Mouse (Mus musculus) forebrain, postnatal 0 days (tissue): ENCODE data around the gene Grip1. TPM values are rescaled to one million over a fixed set of nuclear protein-coding genes. Genes with fewer than 3 reads are reported as not detected.

Source experiments
- ATAC-seq: fragments of 200-750 bp; cut with Nextera tagmentation; 2 replicates; pipeline ENCODE4 v1.8.0; 2017; ENCODE audit warnings: mild to moderate bottlenecking, moderate library complexity
- DNase-seq: peaks from one replicate; pipeline ENCODE4 v3.0.0-alpha.2; 2015
- H3K27ac ChIP-seq: fragments of 300-500 bp; sonication (generic); 2 replicates; pipeline ENCODE4 v1.5.1; 2014; ENCODE audit warnings: low read depth, mild to moderate bottlenecking, antibody characterized with exemption, low read length, moderate library complexity, mixed read lengths
- H3K27me3 ChIP-seq: fragments of 300-500 bp; sonication (generic); 2 replicates; pipeline ENCODE4 v1.6.1; 2014; ENCODE audit warnings: mild to moderate bottlenecking, low read length, mixed read lengths; ENCODE audit not compliant: insufficient read depth
- H3K36me3 ChIP-seq: fragments of 300-500 bp; sonication (generic); 2 replicates; pipeline ENCODE4 v1.6.1; 2014; ENCODE audit warnings: mild to moderate bottlenecking, moderate library complexity; ENCODE audit not compliant: insufficient read depth
- H3K4me1 ChIP-seq: fragments of 300-500 bp; sonication (generic); 2 replicates; pipeline ENCODE4 v1.6.1; 2014; ENCODE audit warnings: antibody characterized with exemption; ENCODE audit not compliant: insufficient read depth
- H3K4me2 ChIP-seq: fragments of 300-500 bp; sonication (generic); 2 replicates; pipeline ENCODE4 v1.6.1; 2014; ENCODE audit warnings: low read depth, mild to moderate bottlenecking, moderate library complexity
- H3K4me3 ChIP-seq: fragments of 300-500 bp; sonication (generic); 2 replicates; pipeline ENCODE4 v1.5.1; 2014; ENCODE audit warnings: low read depth, low read length, mixed read lengths
- H3K9ac ChIP-seq: fragments of 300-500 bp; sonication (generic); 2 replicates; pipeline ENCODE4 v1.6.1; 2014; ENCODE audit warnings: mild to moderate bottlenecking
- H3K9me3 ChIP-seq: fragments of 300-500 bp; sonication (generic); 2 replicates; pipeline ENCODE4 v1.6.1; 2016; ENCODE audit warnings: low read length
- CTCF ChIP-seq: sonication (generic); IDR thresholded peaks from 2 replicates; pipeline ENCODE4 v1.5.1; 2016; ENCODE audit warnings: antibody characterized with exemption, control low read depth, low read depth
- WGBS: fragments of 180-500 bp; shearing (Covaris S2); extraction: QIAGEN DNeasy Blood & Tissue Kit; methylation state at CpG from one replicate; pipeline ENCODE4 v1.1.7; 2014; 5-methylcytosine and 5-hydroxymethylcytosine counted together
- polyA plus RNA-seq: library from polyadenylated mRNA; unstranded; fragments of >200 nt; fragmentation: Nextera tagmentation; extraction: Ambion mirVana; gene quantifications from 2 replicates; pipeline ENCODE4 v1.2.1, GENCODE M21; 2015
- total RNA-seq: library from RNA; depleted of rRNA; stranded (reverse); fragments of >200 nt; gene quantifications from 2 replicates; pipeline ENCODE4 v1.2.3, GENCODE M21; 2014

Grip1 gene
- total and polyA plus RNA-seq, 2 experiments from 2014 or later: 14.8 to 34.5 TPM

DNA sequence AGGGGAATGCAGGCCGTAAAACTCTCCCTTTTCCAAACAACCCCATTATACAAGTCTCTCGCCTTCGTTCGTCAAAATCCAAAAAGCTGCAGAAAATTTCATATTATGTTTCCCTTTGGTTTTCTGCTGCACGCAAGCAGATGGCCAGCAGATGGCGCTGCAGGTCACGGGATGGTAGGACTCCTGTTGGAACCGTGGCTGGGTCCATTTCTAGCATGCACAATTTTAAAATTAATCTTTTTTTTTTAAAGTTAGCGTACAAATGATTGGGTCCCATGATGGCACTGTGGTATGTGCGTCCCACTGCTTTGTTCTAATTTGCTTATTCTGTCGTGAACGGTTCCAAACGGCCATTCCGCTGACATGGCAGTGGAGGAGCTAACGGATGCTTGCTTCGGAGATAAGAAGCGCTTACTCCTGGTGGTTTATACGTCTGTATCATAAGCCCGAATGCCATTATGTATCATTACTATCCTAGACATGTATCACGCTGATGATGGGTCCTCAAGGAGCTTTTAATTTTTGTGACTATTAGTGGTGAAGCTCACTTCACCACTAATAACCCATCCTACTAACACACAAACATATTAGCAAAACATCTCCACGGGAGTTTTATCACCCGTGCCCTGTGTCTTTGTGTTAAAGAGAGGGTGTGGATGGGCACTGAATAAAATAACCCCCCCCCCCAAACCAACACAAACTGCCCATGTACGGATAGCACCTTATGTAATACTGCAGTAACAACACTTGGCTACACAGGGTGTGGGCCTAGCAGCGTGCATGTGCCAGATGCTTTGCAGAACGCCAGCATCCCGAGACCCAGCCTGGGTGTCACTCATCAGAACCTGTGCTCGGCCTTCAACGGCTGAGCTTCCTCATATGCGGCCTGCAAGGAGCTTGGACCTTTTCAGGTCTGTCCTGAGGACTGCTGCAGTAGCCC is 193.1 kb downstream of the Grip1 start:
- ATAC-seq: peak; percentile 65
- Histone ChIP-seq H3K9ac (no peak overlapping the region), H3K4me2 (no peak overlapping the region), H3K4me3 (no peak overlapping the region), H3K4me1 (no peaks in the 10 kb centered on the region; the same call in 1 of the 2 replicates), H3K36me3 (no peaks in the 10 kb centered on the region), H3K9me3 (no peaks in the 10 kb centered on the region), H3K27me3 (no peaks in the 10 kb centered on the region), H3K27ac (no peak overlapping the region)
- WGBS: 64% methylated on average over 29 of the region's 29 CpGs
- peak; percentile 88 for DNase-seq
- peak; percentile 91 for TF ChIP-seq CTCF

DNA sequence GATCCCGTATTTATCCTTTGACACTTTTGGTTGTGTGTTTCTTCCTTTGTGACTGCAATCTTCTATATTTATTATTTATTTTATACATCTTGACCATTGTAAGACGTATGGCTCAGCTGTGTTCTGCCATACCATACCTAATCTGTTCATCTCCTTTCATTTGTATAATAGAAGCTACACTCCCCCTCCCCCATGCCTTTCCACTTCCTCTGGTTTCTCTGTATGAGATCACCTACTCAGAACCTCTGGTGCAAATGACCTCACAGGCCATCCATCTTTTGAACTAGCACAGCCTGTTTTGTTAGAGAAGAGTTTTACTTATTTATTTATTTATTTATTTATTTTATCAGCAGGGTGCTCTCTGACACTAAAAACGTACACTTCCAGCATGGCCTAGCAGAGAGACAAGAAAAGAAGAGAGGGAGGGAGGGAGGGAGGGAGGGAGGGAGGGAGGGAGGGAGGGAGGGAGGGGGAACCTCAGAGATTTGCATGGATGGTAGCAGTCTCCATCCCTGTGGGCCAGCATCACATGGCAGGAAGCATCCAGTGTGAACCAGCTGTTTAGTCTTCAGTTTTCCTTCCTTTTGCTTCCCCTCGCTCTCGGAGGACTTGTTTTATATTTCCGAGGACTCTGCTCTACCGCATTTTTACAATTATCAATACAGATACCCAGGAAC is 207.2 kb downstream of the Grip1 start:
- no peaks in the 10 kb centered on the region for H3K9me3 ChIP-seq
- no peaks in the 10 kb centered on the region for H3K36me3 ChIP-seq
- H3K27ac ChIP-seq: no peak overlapping the region
- no peak for TF ChIP-seq CTCF
- DNase-seq (no peak), ATAC-seq (no peak)
- H3K4me3 ChIP-seq: no peak overlapping the region
- H3K4me2 ChIP-seq: no peak overlapping the region
- no peaks in the 10 kb centered on the region for H3K27me3 ChIP-seq
- no peaks in the 10 kb centered on the region for H3K4me1 ChIP-seq
- no peak overlapping the region for H3K9ac ChIP-seq
- 66% methylated on average over 7 of the region's 7 CpGs for WGBS

DNA sequence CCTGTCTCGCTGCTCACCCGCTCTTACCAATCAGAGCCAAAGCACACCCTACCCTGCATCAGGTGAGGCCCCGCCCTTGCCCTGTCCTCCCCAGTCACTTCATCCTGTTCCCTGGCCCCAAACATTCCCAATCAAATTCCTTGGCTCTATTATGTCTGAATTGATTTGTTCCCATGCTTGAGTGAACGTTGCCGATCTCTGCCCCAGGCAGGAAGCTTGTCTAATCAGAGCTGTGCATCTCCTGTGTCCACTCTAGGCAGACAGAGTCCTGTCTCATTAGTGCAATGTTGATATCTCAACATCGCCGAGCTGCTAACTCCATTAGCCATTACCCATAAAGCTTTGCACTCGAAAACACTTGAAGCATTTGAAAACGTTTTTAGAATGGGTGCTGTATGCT is 210.0 kb downstream of the Grip1 start:
- DNase-seq: no peak
- Histone ChIP-seq H3K27me3 (no peaks in the 10 kb centered on the region), H3K36me3 (no peaks in the 10 kb centered on the region), H3K4me3 (no peak overlapping the region), H3K9ac (no peak overlapping the region), H3K4me1 (no peaks in the 10 kb centered on the region), H3K27ac (no peak overlapping the region), H3K4me2 (no peak overlapping the region), H3K9me3 (no peaks in the 10 kb centered on the region)
- WGBS: 82% methylated on average over 9 of the region's 9 CpGs
- no peak for ATAC-seq
- TF ChIP-seq CTCF: no peak

DNA sequence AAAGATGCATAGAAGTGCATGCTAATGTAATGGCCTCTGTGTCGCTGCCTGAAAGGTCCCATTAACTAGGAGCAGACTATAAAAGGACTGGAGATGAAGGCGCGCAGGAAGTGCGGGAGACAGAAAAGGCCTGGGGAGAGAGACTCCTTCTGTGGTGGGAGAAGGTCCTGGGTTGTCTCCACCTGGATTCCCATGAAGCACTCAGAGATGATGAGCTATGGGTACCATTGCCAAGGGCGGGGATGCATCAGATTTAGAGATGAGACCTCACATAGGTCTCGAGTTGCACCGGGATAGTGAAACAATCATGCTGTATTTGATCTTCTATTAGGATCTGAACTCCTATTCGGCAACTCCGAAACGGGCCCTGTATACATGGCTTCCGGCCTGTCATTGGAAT is 212.8 kb downstream of the Grip1 start:
- no peaks in the 10 kb centered on the region for H3K9me3 ChIP-seq
- WGBS: 74% methylated on average over 11 of the region's 11 CpGs
- no peak for TF ChIP-seq CTCF
- H3K27me3 ChIP-seq: no peaks in the 10 kb centered on the region
- no peak overlapping the region for H3K4me3 ChIP-seq
- H3K9ac ChIP-seq: no peak overlapping the region
- ATAC-seq (no peak), DNase-seq (no peak)
- H3K4me2 ChIP-seq: no peak overlapping the region
- H3K27ac ChIP-seq: no peak overlapping the region
- H3K36me3 ChIP-seq: no peaks in the 10 kb centered on the region
- no peaks in the 10 kb centered on the region for H3K4me1 ChIP-seq

DNA sequence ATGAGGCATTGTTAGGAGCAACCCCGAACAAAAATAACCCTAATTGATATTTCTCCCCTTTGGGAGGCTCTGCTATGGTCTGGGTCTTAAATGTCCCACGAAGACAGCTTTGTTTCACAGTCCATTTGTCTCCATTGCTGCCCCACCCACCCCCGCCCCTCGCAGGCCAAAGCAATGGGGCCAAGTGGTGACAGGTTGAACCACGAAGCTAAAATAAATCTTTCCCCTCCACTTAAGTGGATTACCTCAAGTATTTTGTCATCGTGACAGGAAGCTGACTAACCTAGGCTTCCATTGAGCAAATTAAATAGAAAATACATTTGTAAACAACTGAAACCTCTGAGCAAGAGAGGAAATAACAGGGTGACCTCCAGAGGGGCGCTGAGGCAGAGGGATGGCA is 216.8 kb downstream of the Grip1 start:
- WGBS: 56% methylated on average over 7 of the region's 7 CpGs
- H3K9me3 ChIP-seq: no peaks in the 10 kb centered on the region
- H3K9ac ChIP-seq: no peak overlapping the region
- no peaks in the 10 kb centered on the region for H3K27me3 ChIP-seq
- H3K4me1 ChIP-seq: peaks cover 3% of the 10 kb centered on the region; the same call in 1 of the 2 replicates
- H3K36me3 ChIP-seq: no peaks in the 10 kb centered on the region
- H3K4me3 ChIP-seq: no peak overlapping the region
- no peak overlapping the region for H3K27ac ChIP-seq
- TF ChIP-seq CTCF: no peak
- no peak overlapping the region for H3K4me2 ChIP-seq
- DNase-seq (no peak), ATAC-seq (no peak)

DNA sequence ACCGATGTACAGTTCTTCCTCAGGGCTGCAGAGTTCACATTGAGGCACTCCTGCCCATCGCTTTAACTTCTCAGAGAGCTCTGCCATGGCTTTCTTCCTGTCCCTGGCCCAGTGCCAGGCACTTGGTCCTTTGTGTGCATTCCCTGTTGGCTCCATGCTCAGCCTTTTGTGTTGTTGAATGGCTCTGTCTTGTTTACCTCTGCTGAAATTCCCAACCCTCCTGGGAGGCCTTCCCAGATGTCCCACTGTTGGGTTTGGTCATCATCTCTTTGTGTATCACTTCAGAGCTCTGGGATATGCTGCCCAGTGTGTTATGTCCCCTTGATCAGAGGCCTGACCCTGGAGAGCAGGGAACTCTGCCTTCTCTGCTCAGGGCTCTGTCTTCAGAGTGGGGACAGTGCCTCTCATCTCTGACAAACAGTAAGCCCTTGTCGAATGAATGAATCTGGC is 230.8 kb downstream of the Grip1 start:
- peak; percentile 43; the same call in 1 of the 2 replicates for ATAC-seq
- no peaks in the 10 kb centered on the region for H3K27me3 ChIP-seq
- no peak for TF ChIP-seq CTCF

More for the DNA sequence above, 230.8 kb downstream of the Grip1 start:
- Histone ChIP-seq H3K4me2 (no peak overlapping the region), H3K9me3 (no peaks in the 10 kb centered on the region), H3K36me3 (no peaks in the 10 kb centered on the region), H3K4me1 (no peaks in the 10 kb centered on the region), H3K9ac (no peak overlapping the region), H3K4me3 (no peak overlapping the region), H3K27ac (no peak overlapping the region)
- DNase-seq: peak; percentile 46
- WGBS: 15% methylated on average over 3 of the region's 3 CpGs
